Mouse (Mus musculus) MEL (cell line): ENCODE results near the gene Baiap3. TPM values are rescaled to one million over a fixed set of nuclear protein-coding genes. Genes with fewer than 3 reads are reported as not detected.

Source experiments
- CHD1 ChIP-seq: IDR thresholded peaks from 2 replicates; pipeline ENCODE4 v1.6.1; 2012; ENCODE audit warnings: low read depth, mild to moderate bottlenecking, inconsistent platforms, low read length, improper control_type of control experiment
- CHD2 ChIP-seq: IDR thresholded peaks from 2 replicates; pipeline ENCODE4 v1.6.1; 2011; ENCODE audit warnings: low read length, improper control_type of control experiment
- CTCF ChIP-seq, 3 experiments: IDR thresholded peaks in 2 of 3; conservative IDR thresholded peaks in 1 of 3; 2 replicates each; pipeline ENCODE4 v1.5.1; 2011 to 2012; ENCODE audit warnings: low read length in 3 of 3, low read depth in 2 of 3, mild to moderate bottlenecking in 2 of 3, improper control_type of control experiment in 1 of 3, inconsistent platforms in 1 of 3, mixed read lengths in 1 of 3, moderate library complexity in 1 of 3; ENCODE audit not compliant: control insufficient read depth in 1 of 3, insufficient read depth in 1 of 3, poor library complexity in 1 of 3, severe bottlenecking in 1 of 3
- E2F4 ChIP-seq: IDR thresholded peaks from 2 replicates; pipeline ENCODE4 v1.6.1; 2011; ENCODE audit warnings: low read depth, low read length, improper control_type of control experiment, borderline replicate concordance
- ETS1 ChIP-seq: IDR thresholded peaks from 2 replicates; pipeline ENCODE4 v1.6.1; 2012; ENCODE audit warnings: low read depth, mild to moderate bottlenecking, inconsistent platforms, low read length, improper control_type of control experiment, moderate library complexity
- GABPA ChIP-seq: IDR thresholded peaks from 2 replicates; pipeline ENCODE4 v1.6.1; 2012; ENCODE audit warnings: low read depth, mild to moderate bottlenecking, inconsistent platforms, low read length, improper control_type of control experiment, moderate library complexity
- GATA1 ChIP-seq: IDR thresholded peaks from 2 replicates; pipeline ENCODE4 v1.6.1; 2011; ENCODE audit warnings: low read depth, low read length, improper control_type of control experiment
- HCFC1 ChIP-seq: IDR thresholded peaks from 2 replicates; pipeline ENCODE4 v1.6.1; 2012; ENCODE audit warnings: low read depth, mild to moderate bottlenecking, inconsistent platforms, low read length, improper control_type of control experiment, moderate library complexity
- JUND ChIP-seq: IDR thresholded peaks from 2 replicates; pipeline ENCODE4 v1.6.1; 2011; ENCODE audit warnings: low read depth, mild to moderate bottlenecking, improper control_type of control experiment, low read length
- MAFK ChIP-seq: IDR thresholded peaks from 2 replicates; pipeline ENCODE4 v1.6.1; 2011; ENCODE audit warnings: low read depth, mild to moderate bottlenecking, low read length, improper control_type of control experiment, borderline replicate concordance
- MAX ChIP-seq: IDR thresholded peaks from 2 replicates; pipeline ENCODE4 v1.6.1; 2011; ENCODE audit warnings: low read length, improper control_type of control experiment
- MAZ ChIP-seq: IDR thresholded peaks from 2 replicates; pipeline ENCODE4 v1.6.1; 2012; ENCODE audit warnings: low read depth, mild to moderate bottlenecking, inconsistent platforms, low read length, improper control_type of control experiment
- MXI1 ChIP-seq: IDR thresholded peaks from 2 replicates; pipeline ENCODE4 v1.6.1; 2011; ENCODE audit warnings: mild to moderate bottlenecking, low read depth, low read length, improper control_type of control experiment
- MYC ChIP-seq: IDR thresholded peaks from 2 replicates; pipeline ENCODE4 v1.6.1; 2011; ENCODE audit warnings: low read depth, mild to moderate bottlenecking, low read length, improper control_type of control experiment, moderate library complexity
- NRF1 ChIP-seq: IDR thresholded peaks from 2 replicates; pipeline ENCODE4 v1.6.1; 2014; ENCODE audit warnings: low read depth, mild to moderate bottlenecking, inconsistent platforms, low read length, improper control_type of control experiment, moderate library complexity; ENCODE audit not compliant: poor library complexity, insufficient read depth, severe bottlenecking
- POLR2A ChIP-seq, 2 experiments: IDR thresholded peaks; 2 replicates each; pipeline ENCODE4 v1.6.1; 2011 to 2012; ENCODE audit warnings: low read length in 2 of 2, mild to moderate bottlenecking in 2 of 2, control low read depth in 1 of 2, improper control_type of control experiment in 1 of 2, low read depth in 1 of 2, moderate library complexity in 1 of 2; ENCODE audit not compliant: control insufficient read depth in 1 of 2, insufficient read depth in 1 of 2, poor library complexity in 1 of 2
- POLR2AphosphoS2 ChIP-seq: IDR thresholded peaks from 2 replicates; pipeline ENCODE4 v1.6.1; 2011; ENCODE audit warnings: low read length, improper control_type of control experiment
- POLR2AphosphoS5 ChIP-seq: IDR thresholded peaks from 2 replicates; pipeline ENCODE4 v1.6.1; 2012; ENCODE audit warnings: low read depth, borderline replicate concordance, mild to moderate bottlenecking, inconsistent platforms, low read length, moderate library complexity, mixed read lengths
- SIN3A ChIP-seq: IDR thresholded peaks from 2 replicates; pipeline ENCODE4 v1.6.1; 2012; ENCODE audit warnings: low read length, improper control_type of control experiment, inconsistent platforms
- SMC3 ChIP-seq: IDR thresholded peaks from 2 replicates; pipeline ENCODE4 v1.6.1; 2011; ENCODE audit warnings: low read depth, low read length, improper control_type of control experiment
- TAL1 ChIP-seq: IDR thresholded peaks from 2 replicates; pipeline ENCODE4 v1.6.1; 2012; ENCODE audit warnings: mild to moderate bottlenecking, inconsistent platforms, low read length, moderate library complexity, mixed read lengths
- TBP ChIP-seq: IDR thresholded peaks from 2 replicates; pipeline ENCODE4 v1.8.0; 2011; ENCODE audit warnings: low read depth, low read length, improper control_type of control experiment
- USF2 ChIP-seq, 2 experiments: IDR thresholded peaks; 2 replicates each; pipeline ENCODE4 v1.6.1; 2011 to 2012; ENCODE audit warnings: improper control_type of control experiment in 2 of 2, low read length in 2 of 2, borderline replicate concordance in 1 of 2, inconsistent platforms in 1 of 2, low read depth in 1 of 2, mild to moderate bottlenecking in 1 of 2; ENCODE audit not compliant: insufficient read depth in 1 of 2
- ZC3H11A ChIP-seq: IDR thresholded peaks from 2 replicates; pipeline ENCODE4 v1.6.1; 2012; ENCODE audit warnings: low read depth, mild to moderate bottlenecking, inconsistent platforms, low read length, improper control_type of control experiment
- ZKSCAN1 ChIP-seq: IDR thresholded peaks from 2 replicates; pipeline ENCODE4 v1.6.1; 2012; ENCODE audit warnings: low read depth, mild to moderate bottlenecking, inconsistent platforms, low read length, improper control_type of control experiment, moderate library complexity
- ZMIZ1 ChIP-seq: IDR thresholded peaks from 2 replicates; pipeline ENCODE4 v1.6.1; 2012; ENCODE audit warnings: low read depth, mild to moderate bottlenecking, inconsistent platforms, low read length, improper control_type of control experiment, moderate library complexity
- ZNF384 ChIP-seq: IDR thresholded peaks from 2 replicates; pipeline ENCODE4 v1.6.1; 2012; ENCODE audit warnings: low read depth, mild to moderate bottlenecking, inconsistent platforms, low read length, improper control_type of control experiment
- polyA plus RNA-seq, 2 experiments: library from polyadenylated mRNA; stranded (reverse) in 1 of 2; unstranded in 1 of 2; fragments of >175 nt in 1 of 2; fragments of >200 nt in 1 of 2; gene quantifications; 2 replicates each; pipeline versions ENCODE4 v1.2.1 to v1.2.4; 2012; ENCODE audit warnings: low replicate concordance in 2 of 2, low read depth in 1 of 2; ENCODE audit not compliant: insufficient read length in 2 of 2, insufficient read depth in 1 of 2, missing spikeins in 1 of 2
- total RNA-seq: library from RNA; depleted of rRNA; stranded (reverse); fragments of 300-350 nt; gene quantifications from 2 replicates; pipeline ENCODE4 v1.2.3, GENCODE M21; 2012

Baiap3 gene
- total and polyA plus RNA-seq, 3 experiments, result 0.08 to 0.14 TPM; not detected in 1

DNA sequence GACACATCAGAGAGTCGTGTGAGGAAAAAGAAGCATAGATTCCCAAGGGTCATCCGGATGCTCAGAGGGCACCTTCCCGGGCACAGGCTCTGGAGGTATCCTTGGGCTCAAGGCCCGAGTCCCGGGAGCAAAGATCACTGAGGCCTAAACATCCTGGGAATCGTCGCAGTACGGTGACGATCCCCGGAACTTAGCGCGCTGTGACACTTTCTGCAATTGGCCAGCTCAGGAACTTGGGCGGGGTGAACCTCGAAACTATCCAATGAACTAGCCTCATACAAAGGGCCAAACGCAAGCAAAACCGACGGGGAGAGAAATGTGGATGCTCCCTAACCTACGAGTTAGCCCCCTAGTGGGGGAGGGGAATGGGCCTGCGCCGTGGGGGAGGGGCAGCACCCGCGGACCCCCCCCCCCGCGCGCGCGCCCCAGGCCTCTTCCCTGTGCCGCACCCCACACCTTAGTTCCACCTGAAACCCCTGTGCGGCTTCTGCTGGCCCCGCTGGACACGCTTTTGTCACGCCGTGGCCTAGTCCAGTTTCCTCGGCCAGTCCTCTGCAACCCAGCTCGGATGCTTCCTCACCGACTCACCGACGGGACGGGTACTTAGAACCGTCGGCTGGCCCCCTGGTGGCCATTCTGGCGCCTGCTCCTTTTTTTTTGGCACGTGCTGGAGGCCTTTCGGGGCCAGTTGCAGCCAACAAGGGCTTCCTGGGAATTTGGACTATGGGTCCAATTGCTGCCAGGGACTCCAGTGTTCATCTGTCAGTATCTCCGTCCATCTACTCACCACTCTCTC, 17.7 kb upstream of the Baiap3 start (continued):
- TF ChIP-seq CTCF (IDR thresholded peaks at IDR 0.05 in 2 of 3, conservative IDR thresholded peaks at IDR 0.05 in 1 of 3; ENCODE audit: control insufficient read depth in 1 of 3, insufficient read depth in 1 of 3, low read depth in 2 of 3, low read length in 3 of 3, poor library complexity in 1 of 3, severe bottlenecking in 1 of 3), result peak; percentile 45 to 69 (median 63)
- peak; percentile 91 for TF ChIP-seq CHD2
- TF ChIP-seq MXI1, result peak; percentile 83
- peak; percentile 32 for TF ChIP-seq ETS1
- no peak for TF ChIP-seq ZKSCAN1
- no peak for TF ChIP-seq E2F4
- TF ChIP-seq USF2 (IDR thresholded peaks at IDR 0.05; ENCODE audit: borderline replicate concordance in 1 of 2, insufficient read depth in 1 of 2, low read depth in 1 of 2, low read length in 2 of 2), result no peak
- no peak for TF ChIP-seq JUND
- TF ChIP-seq MYC, result peak; percentile 91
- TF ChIP-seq POLR2AphosphoS5, result no peak
- peak; percentile 23; the same call in 1 of the 2 replicates for TF ChIP-seq TBP
- peak; percentile 86 for TF ChIP-seq MAX
- no peak for TF ChIP-seq CHD1
- no peak for TF ChIP-seq ZC3H11A
- TF ChIP-seq POLR2A (IDR thresholded peaks at IDR 0.05; ENCODE audit: control insufficient read depth in 1 of 2, insufficient read depth in 1 of 2, low read depth in 1 of 2, low read length in 2 of 2, poor library complexity in 1 of 2), result peak in 1 of 2 experiments; percentile 57; a peak in 1 of 4 replicates
- peak; percentile 95; the same call in 1 of the 2 replicates for TF ChIP-seq GABPA
- no peak for TF ChIP-seq GATA1
- TF ChIP-seq MAZ, result peak; percentile 92
- TF ChIP-seq SIN3A, result peak; percentile 24; the same call in 1 of the 2 replicates
- TF ChIP-seq TAL1, result no peak
- TF ChIP-seq SMC3, result peak; percentile 36
- TF ChIP-seq MAFK, result no peak
- TF ChIP-seq POLR2AphosphoS2, result no peak
- TF ChIP-seq ZNF384, result peak; percentile 99
- peak; percentile 69 for TF ChIP-seq HCFC1
- TF ChIP-seq NRF1, result 0 out of 2 replicates have a peak, but pooled peaks have one; percentile 24
- no peak; the same call in 1 of the 2 replicates for TF ChIP-seq ZMIZ1
